In genomic region chr19:5271430-5271829, GRCm38 (mm10) we compare ENCODE assay signal across 8 mouse cellular contexts. TPM values are rescaled to one million over a fixed set of nuclear protein-coding genes. Genes with fewer than 3 reads are reported as not detected.
DNase-seq lines count a peak whose midpoint lies in the region; ATAC-seq lines count a peak whose summit lies in the region.

No protein-coding gene starts in this region.

- H3K27me3 ChIP-seq in lung, embryonic 15.5 days: no peaks in the 10 kb centered on the region
- no peaks in the 10 kb centered on the region for H3K27me3 ChIP-seq in forebrain, embryonic 16.5 days (replicated peaks; ENCODE audit: control insufficient read depth, insufficient read depth, low read length)
- H3K27me3 ChIP-seq in limb, embryonic 15.5 days: no peaks in the 10 kb centered on the region
- H3K27me3 ChIP-seq in stomach, embryonic 14.5 days (ENCODE audit: control insufficient read depth, insufficient read depth, low read length): no peaks in the 10 kb centered on the region

- no peak for DNase-seq in lung, postnatal 4 days
- no peak for DNase-seq in cerebellum, postnatal 25 days
- no peak for DNase-seq in right cerebral cortex, adult 2 months (ENCODE audit: low spot score in 2 of 2)
- DNase-seq in kidney, postnatal 36 days: no peak

- no peak overlapping the region for H3K27ac ChIP-seq in lung, embryonic 15.5 days
- H3K27ac ChIP-seq in forebrain, embryonic 16.5 days (ENCODE audit: low read length): no peak overlapping the region
- H3K27ac ChIP-seq in limb, embryonic 15.5 days: no peak overlapping the region
- H3K27ac ChIP-seq in stomach, embryonic 14.5 days (ENCODE audit: low read length): no peak overlapping the region

- 48% methylated on average over 1 of the region's 1 CpGs for WGBS in lung, embryonic 15.5 days
- 52% methylated on average over 1 of the region's 1 CpGs for WGBS in forebrain, embryonic 16.5 days
- 36% methylated on average over 1 of the region's 1 CpGs for WGBS in limb, embryonic 15.5 days
- WGBS in stomach, embryonic 14.5 days: 33% methylated on average over 1 of the region's 1 CpGs

- no peak for ATAC-seq in lung, embryonic 15.5 days (ENCODE audit: borderline replicate concordance, extremely low read depth, low FRiP score, low TSS enrichment)
- no peak for ATAC-seq in forebrain, embryonic 16.5 days
- ATAC-seq in limb, embryonic 15.5 days (ENCODE audit: insufficient number of reproducible peaks, low FRiP score, low TSS enrichment, low read depth): no peak
- no peak for ATAC-seq in stomach, embryonic 14.5 days (ENCODE audit: insufficient number of reproducible peaks, insufficient read depth, low FRiP score, low read depth)

- H3K4me3 ChIP-seq in lung, embryonic 15.5 days: peak overlapping the region; percentile 95
- H3K4me3 ChIP-seq in forebrain, embryonic 16.5 days (replicated peaks; ENCODE audit: low read length): peak overlapping the region; percentile 90
- peak overlapping the region; percentile 92 for H3K4me3 ChIP-seq in limb, embryonic 15.5 days
- peak overlapping the region; percentile 81; the same call in 1 of the 2 replicates for H3K4me3 ChIP-seq in stomach, embryonic 14.5 days (ENCODE audit: low read depth, low read length)

- no peak overlapping the region for H3K9ac ChIP-seq in lung, embryonic 15.5 days
- no peak overlapping the region for H3K9ac ChIP-seq in forebrain, embryonic 16.5 days (replicated peaks; ENCODE audit: low read depth, low read length)
- H3K9ac ChIP-seq in limb, embryonic 15.5 days: no peak overlapping the region
- no peak overlapping the region for H3K9ac ChIP-seq in stomach, embryonic 14.5 days (replicated peaks; ENCODE audit: low read depth, low read length)

- H3K4me2 ChIP-seq in lung, embryonic 15.5 days: peak overlapping the region; percentile 90
- peak overlapping the region; percentile 70 for H3K4me2 ChIP-seq in forebrain, embryonic 16.5 days (ENCODE audit: low read length)
- peak overlapping the region; percentile 64 for H3K4me2 ChIP-seq in limb, embryonic 15.5 days
- peak overlapping the region; percentile 62 for H3K4me2 ChIP-seq in stomach, embryonic 14.5 days (replicated peaks; ENCODE audit: low read depth, low read length)

- H3K4me1 ChIP-seq in lung, embryonic 15.5 days: peaks cover 27% of the 10 kb centered on the region
- peaks cover 25% of the 10 kb centered on the region for H3K4me1 ChIP-seq in forebrain, embryonic 16.5 days (replicated peaks; ENCODE audit: control insufficient read depth, insufficient read depth, low read length)
- H3K4me1 ChIP-seq in limb, embryonic 15.5 days: peaks cover 18% of the 10 kb centered on the region
- H3K4me1 ChIP-seq in stomach, embryonic 14.5 days (ENCODE audit: control insufficient read depth, insufficient read depth, low read length): peaks cover 20% of the 10 kb centered on the region; the same call in 1 of the 2 replicates

- no peaks in the 10 kb centered on the region for H3K9me3 ChIP-seq in lung, embryonic 15.5 days
- no peaks in the 10 kb centered on the region for H3K9me3 ChIP-seq in forebrain, embryonic 16.5 days (ENCODE audit: control insufficient read depth, low read length)
- no peaks in the 10 kb centered on the region for H3K9me3 ChIP-seq in limb, embryonic 15.5 days
- H3K9me3 ChIP-seq in stomach, embryonic 14.5 days (ENCODE audit: control insufficient read depth, low read depth, low read length): no peaks in the 10 kb centered on the region

- peaks cover 25% of the 10 kb centered on the region for H3K36me3 ChIP-seq in lung, embryonic 15.5 days
- peaks cover 18% of the 10 kb centered on the region for H3K36me3 ChIP-seq in forebrain, embryonic 16.5 days (ENCODE audit: control insufficient read depth, insufficient read depth)
- peaks cover 25% of the 10 kb centered on the region for H3K36me3 ChIP-seq in limb, embryonic 15.5 days
- peaks cover 19% of the 10 kb centered on the region for H3K36me3 ChIP-seq in stomach, embryonic 14.5 days (ENCODE audit: control insufficient read depth, insufficient read depth, low read length)

RNA-seq across cellular contexts. Expression of gene Pacs1, which starts 1.5 kb away (rescaled TPM):
- polyA plus RNA-seq in lung, embryonic 15.5 days (2015; fragmentation: Nextera tagmentation; extraction: Ambion mirVana): 20.6 and 21.4 TPM in 2 replicates
- polyA plus RNA-seq in forebrain, embryonic 16.5 days (2015; fragmentation: Nextera tagmentation; extraction: Ambion mirVana): 38.0 and 39.1 TPM in 2 replicates
- polyA plus RNA-seq in limb, embryonic 15.5 days (2015; fragmentation: Nextera tagmentation; extraction: Ambion mirVana): 19.9 and 23.7 TPM in 2 replicates
- 23.5 and 23.7 TPM in 2 replicates for polyA plus RNA-seq in stomach, embryonic 14.5 days (2014; fragmentation: Nextera tagmentation; extraction: Ambion mirVana)

RNA-seq across cellular contexts. Expression of gene Sf3b2, which starts 23.8 kb away (rescaled TPM):
- polyA plus RNA-seq in lung, embryonic 15.5 days (2015; fragmentation: Nextera tagmentation; extraction: Ambion mirVana): 320 and 328 TPM in 2 replicates
- polyA plus RNA-seq in forebrain, embryonic 16.5 days (2015; fragmentation: Nextera tagmentation; extraction: Ambion mirVana): 347 and 373 TPM in 2 replicates
- polyA plus RNA-seq in limb, embryonic 15.5 days (2015; fragmentation: Nextera tagmentation; extraction: Ambion mirVana): 291 and 302 TPM in 2 replicates
- 325 and 343 TPM in 2 replicates for polyA plus RNA-seq in stomach, embryonic 14.5 days (2014; fragmentation: Nextera tagmentation; extraction: Ambion mirVana)

RNA-seq across cellular contexts. Expression of gene Gal3st3, which starts 26.7 kb away (rescaled TPM):
- polyA plus RNA-seq in lung, embryonic 15.5 days (2015; fragmentation: Nextera tagmentation; extraction: Ambion mirVana): 1.7 and 2.4 TPM in 2 replicates
- 36.3 and 40.5 TPM in 2 replicates for polyA plus RNA-seq in forebrain, embryonic 16.5 days (2015; fragmentation: Nextera tagmentation; extraction: Ambion mirVana)
- polyA plus RNA-seq in limb, embryonic 15.5 days (2015; fragmentation: Nextera tagmentation; extraction: Ambion mirVana): 4.7 and 5.5 TPM in 2 replicates
- polyA plus RNA-seq in stomach, embryonic 14.5 days (2014; fragmentation: Nextera tagmentation; extraction: Ambion mirVana): 3.1 and 3.3 TPM in 2 replicates
